Mouse (Mus musculus) embryonic fibroblast, embryonic 13.5 days (primary cell): Measurements from ENCODE around the gene Tgfa. TPM values are rescaled to one million over a fixed set of nuclear protein-coding genes. Genes with fewer than 3 reads are reported as not detected.

Experiments
- H3K27ac ChIP-seq: 2 replicates; pipeline ENCODE4 v1.5.1; 2012; ENCODE audit warnings: low read length, control low read depth, inconsistent platforms; ENCODE audit not compliant: insufficient read depth
- H3K4me1 ChIP-seq: 2 replicates; pipeline ENCODE4 v1.6.1; 2011; ENCODE audit warnings: low read length; ENCODE audit not compliant: control insufficient read depth, insufficient read depth
- H3K4me3 ChIP-seq: 2 replicates; pipeline ENCODE4 v1.5.1; 2011; ENCODE audit warnings: mild to moderate bottlenecking, control low read depth, low read length; ENCODE audit not compliant: insufficient read depth
- CTCF ChIP-seq: IDR thresholded peaks from 2 replicates; pipeline ENCODE4 v1.5.1; 2011; ENCODE audit warnings: mild to moderate bottlenecking, control low read depth, low read length, moderate library complexity, borderline replicate concordance; ENCODE audit not compliant: insufficient read depth
- POLR2A ChIP-seq: IDR thresholded peaks from 2 replicates; pipeline ENCODE4 v1.6.1; 2011; ENCODE audit warnings: low read depth, mild to moderate bottlenecking, control low read depth, low read length, moderate library complexity
- polyA plus RNA-seq: library from polyadenylated mRNA; stranded (reverse); fragments of >200 nt; gene quantifications from 2 replicates; pipeline ENCODE4 v1.2.4, GENCODE M21; 2011; ENCODE audit warnings: low read depth; ENCODE audit not compliant: missing spikeins, insufficient read length

Gene Tgfa
- polyA plus RNA-seq, 1 experiment = 0.42 TPM

GRCm38 (mm10) chr6:86220171-86220570, 25.1 kb downstream of the Tgfa start:
- Histone ChIP-seq H3K4me1 (peaks cover 5% of the 10 kb centered on the region), H3K27ac (no peak overlapping the region), H3K4me3 (no peak overlapping the region)
- TF ChIP-seq CTCF (no peak), POLR2A (no peak)

- TF ChIP-seq POLR2A (no peak), CTCF (no peak)
- Histone ChIP-seq H3K27ac (no peak overlapping the region), H3K4me3 (no peak overlapping the region), H3K4me1 (peaks cover 5% of the 10 kb centered on the region)
Observed at GRCm38 (mm10) chr6:86222381-86222780, 27.4 kb downstream of the Tgfa start.

GRCm38 (mm10) chr6:86225604-86226003, 30.6 kb downstream of the Tgfa start:
- Histone ChIP-seq H3K4me1 (no peaks in the 10 kb centered on the region), H3K4me3 (no peak overlapping the region), H3K27ac (no peak overlapping the region)
- TF ChIP-seq POLR2A (no peak), CTCF (no peak)

- Histone ChIP-seq H3K4me3 (no peak overlapping the region), H3K27ac (no peak overlapping the region), H3K4me1 (no peaks in the 10 kb centered on the region)
- no peak for TF ChIP-seq POLR2A
- no peak for TF ChIP-seq CTCF
Observed at GRCm38 (mm10) chr6:86232367-86232766, 37.3 kb downstream of the Tgfa start.

- TF ChIP-seq POLR2A (no peak), CTCF (no peak)
- Histone ChIP-seq H3K4me3 (no peak overlapping the region), H3K4me1 (no peaks in the 10 kb centered on the region), H3K27ac (no peak overlapping the region)
Observed at GRCm38 (mm10) chr6:86233512-86234430, 38.7 kb downstream of the Tgfa start.

- no peaks in the 10 kb centered on the region for H3K4me1 ChIP-seq
- TF ChIP-seq CTCF = no peak
- TF ChIP-seq POLR2A = no peak
- no peak overlapping the region for H3K4me3 ChIP-seq
- no peak overlapping the region for H3K27ac ChIP-seq
Observed at GRCm38 (mm10) chr6:86244866-86245265, 49.8 kb downstream of the Tgfa start.

- Histone ChIP-seq H3K4me3 (no peak overlapping the region), H3K27ac (no peak overlapping the region), H3K4me1 (no peaks in the 10 kb centered on the region)
- TF ChIP-seq CTCF (no peak), POLR2A (no peak)
Observed at GRCm38 (mm10) chr6:86245965-86246364, 50.9 kb downstream of the Tgfa start.

- no peak overlapping the region for H3K27ac ChIP-seq
- TF ChIP-seq CTCF (no peak), POLR2A (no peak)
- no peaks in the 10 kb centered on the region for H3K4me1 ChIP-seq
- H3K4me3 ChIP-seq = no peak overlapping the region
Observed at GRCm38 (mm10) chr6:86248562-86248961, 53.5 kb downstream of the Tgfa start.

GRCm38 (mm10) chr6:86249042-86249441, 54.0 kb downstream of the Tgfa start:
- Histone ChIP-seq H3K27ac (no peak overlapping the region), H3K4me1 (no peaks in the 10 kb centered on the region), H3K4me3 (no peak overlapping the region)
- TF ChIP-seq POLR2A (no peak), CTCF (no peak)

GRCm38 (mm10) chr6:86250236-86250635, 55.2 kb downstream of the Tgfa start:
- no peak for TF ChIP-seq CTCF
- TF ChIP-seq POLR2A = no peak
- Histone ChIP-seq H3K4me3 (no peak overlapping the region), H3K4me1 (no peaks in the 10 kb centered on the region), H3K27ac (no peak overlapping the region)
